Mouse (Mus musculus) CH12.LX (cell line): ENCODE results near the gene Thap7.

Experiments used
- POLR2A ChIP-seq: IDR thresholded peaks from 2 replicates; pipeline ENCODE4 v1.6.1; 2011; ENCODE audit warnings: low read depth, mild to moderate bottlenecking, improper control_type of control experiment, low read length
- TCF12 ChIP-seq: IDR thresholded peaks from 2 replicates; pipeline ENCODE4 v1.6.1; 2014; ENCODE audit warnings: low read depth, mild to moderate bottlenecking, inconsistent platforms, low read length, improper control_type of control experiment
- USF1 ChIP-seq: IDR thresholded peaks from 2 replicates; pipeline ENCODE4 v1.6.1; 2014; ENCODE audit warnings: low read depth, mild to moderate bottlenecking, inconsistent platforms, low read length, improper control_type of control experiment
- ZNF384 ChIP-seq: IDR thresholded peaks from 2 replicates; pipeline ENCODE4 v1.6.1; 2012; ENCODE audit warnings: low read depth, low read length, improper control_type of control experiment, inconsistent platforms

- TF ChIP-seq POLR2A (no peak), ZNF384 (no peak), TCF12 (no peak), USF1 (no peak)
Observed at GRCm38 (mm10) chr16:17542632-17543031, 11.7 kb upstream of the Thap7 start.
